Mouse (Mus musculus) embryonic facial prominence, embryonic 10.5 days (tissue): ENCODE measurements at regions not wholly inside any gene's neighbourhood (a gene's known extent, or its start where the extent isn't known, plus 50 kb on each side); places are given as distances from the start of the nearest gene placed in this dataset.

Source experiments
- DNase-seq: peaks from one replicate; pipeline ENCODE4 v3.0.0-alpha.2; 2017; ENCODE audit warnings: low spot score
- H3K27ac ChIP-seq: fragments of 300-500 bp; sonication (generic); replicated peaks from 2 replicates; pipeline ENCODE4 v1.5.1; 2016; ENCODE audit warnings: mild to moderate bottlenecking
- H3K27me3 ChIP-seq: fragments of 300-500 bp; sonication (generic); replicated peaks from 2 replicates; pipeline ENCODE4 v1.6.1; 2016; ENCODE audit warnings: low read depth, mild to moderate bottlenecking; ENCODE audit not compliant: poor library complexity, severe bottlenecking
- H3K36me3 ChIP-seq: fragments of 300-500 bp; sonication (generic); replicated peaks from 2 replicates; pipeline ENCODE4 v1.6.1; 2016; ENCODE audit warnings: mild to moderate bottlenecking, moderate library complexity
- H3K4me1 ChIP-seq: fragments of 300-500 bp; sonication (generic); 2 replicates; pipeline ENCODE4 v1.6.1; 2016
- H3K4me3 ChIP-seq: fragments of 300-500 bp; sonication (generic); 2 replicates; pipeline ENCODE4 v1.5.1; 2016; ENCODE audit warnings: mild to moderate bottlenecking, moderate library complexity
- H3K9me3 ChIP-seq: fragments of 300-500 bp; sonication (generic); 2 replicates; pipeline ENCODE4 v1.6.1; 2016; ENCODE audit warnings: mild to moderate bottlenecking
- WGBS: fragments of 180-500 bp; shearing (Covaris S2); methylation state at CpG from one replicate; pipeline ENCODE4 v1.1.7; 2016; 5-methylcytosine and 5-hydroxymethylcytosine counted together

DNA sequence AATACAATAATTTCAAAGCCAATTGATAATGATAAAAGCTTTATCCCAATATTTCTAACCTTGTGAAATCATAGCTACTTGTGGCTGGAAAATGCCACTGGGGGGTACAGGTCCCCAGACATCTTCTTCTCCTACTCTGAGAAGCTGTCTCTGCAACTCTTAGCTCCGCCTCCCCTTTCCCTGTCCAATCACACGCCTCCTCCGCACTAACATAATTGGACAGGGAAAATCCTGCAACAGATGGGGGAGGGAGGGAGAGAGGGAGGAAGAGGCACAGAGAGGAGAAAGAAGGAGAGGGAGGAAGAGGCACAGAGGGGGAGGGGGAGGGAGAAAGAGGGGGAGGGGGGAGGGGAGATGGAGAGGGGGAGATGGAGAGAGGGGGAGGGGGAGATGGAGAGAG is 73.3 kb downstream of the Gm11983 start:
- Histone ChIP-seq H3K27ac (no peak overlapping the region), H3K4me3 (no peak overlapping the region), H3K27me3 (no peaks in the 10 kb centered on the region), H3K4me1 (0 out of 2 replicates have a peak, but pooled peaks cover 5% of the 10 kb centered on the region), H3K36me3 (no peaks in the 10 kb centered on the region), H3K9me3 (no peaks in the 10 kb centered on the region)
- 92% methylated on average over 3 of the region's 3 CpGs for WGBS
- DNase-seq = no peak

DNA sequence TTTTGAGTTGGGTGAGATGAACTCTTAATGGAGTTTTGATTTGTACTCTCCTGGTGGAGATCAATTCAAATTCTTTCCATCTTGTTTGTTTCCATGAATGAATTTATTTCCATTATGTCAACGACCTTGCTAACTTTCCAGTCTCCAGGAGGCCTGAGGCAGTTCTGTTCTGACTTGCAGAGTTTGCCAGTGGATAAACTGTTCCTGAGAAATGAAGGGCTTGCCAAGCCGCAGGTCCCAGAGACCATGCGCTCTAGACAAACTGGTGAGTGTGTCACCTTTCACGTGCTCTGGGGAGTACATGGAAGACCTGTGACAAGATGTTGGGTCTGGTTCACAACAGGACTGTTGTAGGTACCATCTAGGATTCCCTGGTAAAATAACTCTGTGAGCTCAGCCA is 74.5 kb downstream of the Gm11983 start:
- no peak overlapping the region for H3K27ac ChIP-seq
- H3K4me3 ChIP-seq = no peak overlapping the region
- H3K27me3 ChIP-seq = no peaks in the 10 kb centered on the region
- H3K9me3 ChIP-seq = no peaks in the 10 kb centered on the region
- no peak for DNase-seq
- 79% methylated on average over 4 of the region's 4 CpGs for WGBS
- no peaks in the 10 kb centered on the region for H3K36me3 ChIP-seq
- 0 out of 2 replicates have a peak, but pooled peaks cover 5% of the 10 kb centered on the region for H3K4me1 ChIP-seq

DNA sequence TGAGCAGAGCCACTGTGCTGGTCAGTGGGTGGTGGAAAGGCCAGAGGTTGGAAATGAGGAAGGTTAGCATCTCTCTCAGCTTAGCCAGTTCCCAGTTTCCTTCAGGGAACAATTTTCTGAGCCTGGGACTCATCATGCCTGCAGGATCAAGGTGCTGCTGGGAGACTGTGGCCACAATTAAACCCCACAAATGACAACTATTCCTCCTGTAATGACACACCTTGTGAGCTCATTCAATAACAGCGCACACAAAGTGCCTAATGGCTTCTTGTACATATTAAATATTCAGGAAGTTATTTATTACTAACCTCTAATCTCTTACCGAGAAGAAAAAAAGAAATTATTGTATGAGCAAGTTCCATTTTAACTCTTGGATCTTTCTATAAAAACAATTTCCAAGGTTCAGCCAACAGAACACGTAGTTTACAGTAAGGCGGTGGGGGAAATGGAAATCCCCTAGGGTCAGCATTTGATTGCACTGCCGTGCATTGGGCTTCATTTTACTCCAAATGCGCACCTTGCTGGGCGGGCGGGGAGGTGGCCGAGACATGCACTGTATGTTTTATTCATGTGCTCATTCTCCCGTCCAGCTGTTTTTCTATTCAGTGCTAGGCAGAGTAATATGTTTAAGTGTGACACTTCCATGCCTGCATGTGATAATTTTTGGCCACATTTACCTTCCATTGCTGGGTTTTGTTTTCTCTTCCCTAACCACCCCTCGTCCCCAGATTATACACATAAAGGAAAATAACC is 75.4 kb downstream of the Gm11983 start:
- DNase-seq = no peak
- Histone ChIP-seq H3K4me3 (no peak overlapping the region), H3K4me1 (0 out of 2 replicates have a peak, but pooled peaks cover 5% of the 10 kb centered on the region), H3K27me3 (no peaks in the 10 kb centered on the region), H3K9me3 (no peaks in the 10 kb centered on the region), H3K27ac (no peak overlapping the region), H3K36me3 (no peaks in the 10 kb centered on the region)
- WGBS = 82% methylated on average over 11 of the region's 11 CpGs

DNA sequence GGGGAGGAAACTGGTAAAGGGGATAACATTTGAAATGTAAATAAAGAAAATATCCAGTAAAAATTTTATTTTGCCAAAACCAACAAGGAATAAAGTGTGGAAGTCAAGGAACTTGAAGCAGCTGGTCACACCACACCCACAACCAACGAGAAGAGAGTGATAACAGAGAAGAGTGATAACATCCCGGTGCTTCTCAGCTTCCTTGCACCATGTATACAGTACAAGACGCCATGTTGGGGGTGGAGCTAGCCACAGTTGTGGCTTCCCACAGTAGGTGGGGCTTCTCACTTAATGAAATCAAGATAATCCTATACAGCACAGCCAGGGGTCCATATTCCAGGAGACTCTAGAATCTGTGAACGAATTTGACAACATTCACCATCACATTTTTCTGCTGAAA is 77.9 kb downstream of the Gm11983 start:
- Histone ChIP-seq H3K27ac (no peak overlapping the region), H3K4me3 (no peak overlapping the region), H3K9me3 (no peaks in the 10 kb centered on the region), H3K4me1 (0 out of 2 replicates have a peak, but pooled peaks cover 5% of the 10 kb centered on the region), H3K27me3 (no peaks in the 10 kb centered on the region), H3K36me3 (no peaks in the 10 kb centered on the region)
- no peak for DNase-seq
- 87% methylated on average over 4 of the region's 4 CpGs for WGBS

DNA sequence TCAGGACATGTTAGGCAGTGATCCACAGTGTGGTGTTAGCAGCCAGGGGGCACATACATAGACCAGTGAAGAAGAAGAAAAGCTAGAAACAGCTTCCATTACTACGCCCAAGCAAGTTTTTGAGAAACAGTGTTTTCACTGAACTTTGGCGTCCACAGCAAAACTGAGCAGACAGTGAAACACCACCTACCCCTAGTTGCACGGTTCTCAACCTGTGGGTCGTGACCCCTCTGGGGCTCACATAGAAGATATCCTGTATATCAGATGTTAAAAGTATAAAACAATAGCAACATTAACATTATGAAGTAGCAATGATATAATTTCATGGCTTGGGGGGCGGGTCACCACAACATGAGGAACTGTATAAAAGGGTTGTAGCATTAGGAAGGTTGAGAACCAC is 81.1 kb downstream of the Ramp3 start:
- WGBS = 90% methylated on average over 5 of the region's 5 CpGs
- no peaks in the 10 kb centered on the region for H3K4me1 ChIP-seq
- no peaks in the 10 kb centered on the region for H3K36me3 ChIP-seq
- no peak overlapping the region for H3K4me3 ChIP-seq
- H3K9me3 ChIP-seq = no peaks in the 10 kb centered on the region
- no peak for DNase-seq
- H3K27ac ChIP-seq = no peak overlapping the region
- no peaks in the 10 kb centered on the region for H3K27me3 ChIP-seq

DNA sequence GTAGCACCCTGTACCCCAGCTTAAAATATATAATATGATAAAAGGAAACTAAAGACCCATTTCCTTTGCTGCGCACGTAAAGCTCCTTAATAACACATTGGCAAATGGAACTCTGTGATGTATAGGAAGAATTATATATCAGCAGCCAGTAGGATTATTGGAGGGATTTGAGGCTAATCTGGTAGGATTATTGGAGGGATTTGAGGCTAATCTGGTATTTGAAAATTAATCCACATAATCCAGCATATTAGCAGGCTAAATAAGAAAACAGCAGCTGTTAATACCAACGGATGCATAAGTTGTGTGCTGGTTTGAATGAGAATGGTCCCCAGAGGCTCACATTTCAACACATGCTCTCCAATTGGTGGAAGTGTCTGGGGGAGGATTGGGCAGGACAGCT is 80.3 kb downstream of the Ramp3 start:
- no peaks in the 10 kb centered on the region for H3K27me3 ChIP-seq
- H3K4me1 ChIP-seq = no peaks in the 10 kb centered on the region
- H3K36me3 ChIP-seq = no peaks in the 10 kb centered on the region
- DNase-seq = no peak
- no peaks in the 10 kb centered on the region for H3K9me3 ChIP-seq
- H3K27ac ChIP-seq = no peak overlapping the region
- H3K4me3 ChIP-seq = no peak overlapping the region
- WGBS = 86% methylated on average over 3 of the region's 3 CpGs

DNA sequence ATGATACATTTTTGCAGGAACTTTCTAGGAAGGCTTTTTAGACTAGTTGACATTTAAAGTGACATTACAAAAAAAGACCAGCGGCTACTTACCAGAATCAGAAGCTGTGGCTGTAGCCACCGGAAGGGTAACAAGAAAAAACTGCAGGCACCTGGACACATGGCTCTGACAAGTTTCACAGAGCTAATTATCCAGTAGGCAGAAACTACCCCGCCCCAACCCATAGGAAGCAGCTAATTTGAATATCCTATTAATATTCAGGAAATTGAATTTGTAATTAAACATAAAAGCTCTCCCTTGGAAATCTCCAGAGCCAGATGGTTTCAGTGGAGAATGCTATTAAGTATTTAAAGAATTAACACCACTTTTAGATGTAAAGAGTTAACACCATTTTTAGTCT is 79.8 kb downstream of the Ramp3 start:
- Histone ChIP-seq H3K36me3 (no peaks in the 10 kb centered on the region), H3K27me3 (no peaks in the 10 kb centered on the region), H3K4me3 (no peak overlapping the region), H3K4me1 (no peaks in the 10 kb centered on the region), H3K9me3 (no peaks in the 10 kb centered on the region), H3K27ac (no peak overlapping the region)
- DNase-seq = no peak
- 88% methylated on average over 3 of the region's 3 CpGs for WGBS

DNA sequence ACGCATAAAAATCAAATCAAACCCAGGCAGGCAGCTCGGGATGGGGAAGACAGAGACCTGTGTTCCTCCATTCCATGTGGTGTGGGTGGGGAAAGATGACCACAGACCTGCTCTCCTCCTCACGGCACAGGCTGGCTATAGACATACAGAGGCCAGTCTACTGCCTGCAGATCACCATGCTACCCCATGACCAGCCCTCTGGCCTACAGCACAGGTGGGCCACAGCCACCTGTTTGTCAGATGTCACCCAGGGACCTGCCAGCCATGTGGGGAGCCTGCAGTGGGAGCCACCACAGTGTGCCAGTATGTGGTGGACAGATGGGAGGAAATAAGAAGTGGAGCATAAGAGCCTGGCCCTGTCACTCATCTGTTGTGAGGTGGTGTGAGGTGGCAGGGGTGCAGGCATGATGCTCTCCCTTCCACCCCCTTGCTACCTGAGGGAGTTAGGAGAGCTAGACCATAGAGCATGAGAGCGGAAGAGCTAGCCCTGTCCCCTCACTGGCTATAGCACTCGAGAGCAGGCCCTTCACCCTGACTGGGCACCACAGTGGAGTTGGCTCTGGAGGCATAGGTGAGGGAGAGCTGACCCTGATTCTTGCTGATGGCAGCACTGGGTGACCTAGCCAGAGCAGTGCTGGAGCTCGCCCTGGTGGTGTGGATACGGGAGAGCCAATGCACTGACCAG is 76.6 kb downstream of the Ramp3 start:
- H3K36me3 ChIP-seq = no peaks in the 10 kb centered on the region
- H3K4me3 ChIP-seq = no peak overlapping the region
- WGBS = 86% methylated on average over 7 of the region's 7 CpGs
- DNase-seq = no peak
- H3K9me3 ChIP-seq = no peaks in the 10 kb centered on the region
- no peak overlapping the region for H3K27ac ChIP-seq
- no peaks in the 10 kb centered on the region for H3K4me1 ChIP-seq
- H3K27me3 ChIP-seq = no peaks in the 10 kb centered on the region

DNA sequence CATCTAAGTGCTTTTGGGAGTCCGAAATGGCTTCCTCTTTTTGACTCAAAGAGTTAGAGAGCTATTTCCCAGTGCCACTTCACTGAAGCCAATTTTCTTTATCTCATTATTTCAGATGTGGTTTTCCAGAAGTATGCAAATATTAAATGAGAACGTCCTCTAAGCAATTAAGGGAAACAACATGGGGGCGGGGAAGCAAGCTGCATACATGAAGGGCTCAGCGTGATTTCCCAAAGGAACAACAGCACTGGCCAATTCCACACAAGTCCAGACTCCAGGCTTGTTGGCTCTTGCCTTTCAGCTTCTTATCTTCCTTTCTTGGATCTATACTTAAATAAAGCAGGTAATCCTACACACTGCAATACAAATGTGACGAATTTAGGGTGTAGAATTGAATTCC is 73.2 kb downstream of the Ramp3 start:
- H3K4me1 ChIP-seq = no peaks in the 10 kb centered on the region
- no peak overlapping the region for H3K4me3 ChIP-seq
- H3K9me3 ChIP-seq = no peaks in the 10 kb centered on the region
- H3K27me3 ChIP-seq = no peaks in the 10 kb centered on the region
- WGBS = 83% methylated on average over 5 of the region's 5 CpGs
- H3K27ac ChIP-seq = no peak overlapping the region
- no peak for DNase-seq
- no peaks in the 10 kb centered on the region for H3K36me3 ChIP-seq
